Mouse (Mus musculus): ENCODE measurements around the gene Defb5. TPM values are rescaled to one million over a fixed set of nuclear protein-coding genes. Genes with fewer than 3 reads are reported as not detected.
"Not testable (repeated sequence)": the region's sequence is repeated elsewhere in the genome, so short reads cannot be mapped to it uniquely, and the experiment has no call there.

The Defb5 gene
- total RNA-seq (2021), result not detected

- no peak for DNase-seq (ENCODE audit: extremely low spot score in 1 of 2, low spot score in 1 of 2)
Observed at GRCm38 (mm10) chr8:19247280-19247679, at the start of gene Defb5. Gene Defb5, plus strand, starts transcription at chr8:19247580.

- no peak for DNase-seq (ENCODE audit: extremely low spot score in 1 of 2, low spot score in 1 of 2)
Observed at GRCm38 (mm10) chr8:19225161-19225560, 22.2 kb upstream of the Defb5 start, which contains the start of gene Defb6. Gene Defb6, plus strand, starts transcription at chr8:19225478.

GRCm38 (mm10) chr8:19238101-19238500, 9.3 kb upstream of the Defb5 start:
- DNase-seq (ENCODE audit: extremely low spot score in 1 of 2, low spot score in 1 of 2), result no peak

GRCm38 (mm10) chr8:19239616-19240015, 7.8 kb upstream of the Defb5 start, which contains the start of gene Defb46:
Gene Defb46, plus strand, starts transcription at chr8:19239916.
- DNase-seq (ENCODE audit: extremely low spot score in 1 of 2, low spot score in 1 of 2), result no peak

- no peak for DNase-seq (ENCODE audit: extremely low spot score in 1 of 2, low spot score in 1 of 2)
Observed at GRCm38 (mm10) chr8:19258136-19258535, 10.8 kb downstream of the Defb5 start.

GRCm38 (mm10) chr8:19259667-19260066, 12.3 kb downstream of the Defb5 start:
- DNase-seq (ENCODE audit: extremely low spot score in 1 of 2, low spot score in 1 of 2), result no peak

GRCm38 (mm10) chr8:19293060-19293459, 45.7 kb downstream of the Defb5 start, which contains the start of gene Defb3:
Gene Defb3, plus strand, starts transcription at chr8:19293360.
- DNase-seq (ENCODE audit: extremely low spot score in 1 of 2, low spot score in 1 of 2), result not testable (repeated sequence)

GRCm38 (mm10) chr8:19298361-19298760, 51.0 kb downstream of the Defb5 start:
- not testable (repeated sequence) for DNase-seq (ENCODE audit: extremely low spot score in 1 of 2, low spot score in 1 of 2)

Other genes starting within 250 kb of the Defb5 start
- gene Defb38, start 221.0 kb upstream of the Defb5 start, total RNA-seq (2021), result not detected
- not detected for gene Defb39, start 182.8 kb upstream of the Defb5 start, total RNA-seq (2021)
- not detected for gene Defb12, start 132.7 kb upstream of the Defb5 start, total RNA-seq (2021)
- gene Defb34, start 123.8 kb upstream of the Defb5 start, total RNA-seq (2021), result not detected
- not detected for gene Gm45826, start 106.8 kb upstream of the Defb5 start, total RNA-seq (2021)
- not detected for gene Defb14, start 53.2 kb upstream of the Defb5 start, total RNA-seq (2021)
- not detected for gene Defb4, start 48.9 kb upstream of the Defb5 start, total RNA-seq (2021)
- not detected for gene Defb6, start 22.1 kb upstream of the Defb5 start, total RNA-seq (2021)
- not detected for gene Defb46, start 7.7 kb upstream of the Defb5 start, total RNA-seq (2021)
- not detected for gene Defb3, start 45.8 kb downstream of the Defb5 start, total RNA-seq (2021)
- gene Defb8, start 200.0 kb downstream of the Defb5 start, total RNA-seq (2021), result not detected
- not detected for gene Defb7, start 247.5 kb downstream of the Defb5 start, total RNA-seq (2021)